Mouse (Mus musculus): ENCODE results near the gene Klhdc8b. TPM values are rescaled to one million over a fixed set of nuclear protein-coding genes. Genes with fewer than 3 reads are reported as not detected.

Gene Klhdc8b
- polyA plus RNA-seq, 1 experiment from 2014 or later, result 65.5 TPM

GRCm38 (mm10) chr9:108479721-108480351 lies 18.5 kb upstream of the Klhdc8b start, which contains the start of gene Lamb2:
Lamb2 (plus strand) TSS chr9:108479736.
- Histone ChIP-seq H3K4me2 (peak within 1 kb of the TSS; percentile 83), H3K4me1 (peaks cover 21% of the 10 kb centered on the region), H3K36me3 (peaks cover 28% of the 10 kb centered on the region; the same call in 1 of the 2 replicates), H3K27me3 (replicated peaks) (no peaks in the 10 kb centered on the region), H3K9ac (peak within 1 kb of the TSS; percentile 53), H3K4me3 (replicated peaks) (peak within 1 kb of the TSS; percentile 61), H3K27ac (peak within 1 kb of the TSS; percentile 92), H3K9me3 (no peaks in the 10 kb centered on the region)
- WGBS, result 6% methylated on average over 10 of the region's 10 CpGs
- ATAC-seq (ENCODE audit: insufficient read depth, low FRiP score, low read depth), result peak; percentile 45

GRCm38 (mm10) chr9:108479241-108479640 lies 17.9 kb upstream of the Klhdc8b start:
- WGBS, result 35% methylated on average over 11 of the region's 11 CpGs
- no peak overlapping the region for H3K9ac ChIP-seq
- peak overlapping the region; percentile 83 for H3K4me2 ChIP-seq
- ATAC-seq (ENCODE audit: insufficient read depth, low FRiP score, low read depth), result no peak; the same call in 1 of the 2 replicates
- H3K27ac ChIP-seq, result peak overlapping the region; percentile 92
- H3K9me3 ChIP-seq, result no peaks in the 10 kb centered on the region
- peaks cover 27% of the 10 kb centered on the region; the same call in 1 of the 2 replicates for H3K36me3 ChIP-seq
- H3K4me3 ChIP-seq (replicated peaks), result peak overlapping the region; percentile 61
- peaks cover 21% of the 10 kb centered on the region for H3K4me1 ChIP-seq
- H3K27me3 ChIP-seq (replicated peaks), result no peaks in the 10 kb centered on the region

GRCm38 (mm10) chr9:108478638-108479156 lies 17.3 kb upstream of the Klhdc8b start:
- Histone ChIP-seq H3K4me2 (peak overlapping the region; percentile 83), H3K9ac (no peak overlapping the region), H3K4me1 (peaks cover 21% of the 10 kb centered on the region), H3K27ac (peak overlapping the region; percentile 92), H3K36me3 (peaks cover 22% of the 10 kb centered on the region; the same call in 1 of the 2 replicates), H3K4me3 (replicated peaks) (peak overlapping the region; percentile 54), H3K27me3 (replicated peaks) (no peaks in the 10 kb centered on the region), H3K9me3 (no peaks in the 10 kb centered on the region)
- WGBS, result under 1% methylated on average over 20 of the region's 20 CpGs
- peak; percentile 79 for ATAC-seq (ENCODE audit: insufficient read depth, low FRiP score, low read depth)

- WGBS, result 71% methylated on average over 1 of the region's 1 CpGs
- Histone ChIP-seq H3K36me3 (no peaks in the 10 kb centered on the region), H3K4me1 (peaks cover 7% of the 10 kb centered on the region; the same call in 1 of the 2 replicates), H3K9ac (no peak overlapping the region), H3K9me3 (no peaks in the 10 kb centered on the region), H3K27me3 (replicated peaks) (no peaks in the 10 kb centered on the region), H3K27ac (no peak overlapping the region), H3K4me3 (replicated peaks) (no peak overlapping the region), H3K4me2 (no peak overlapping the region)
- ATAC-seq (ENCODE audit: insufficient read depth, low FRiP score, low read depth), result no peak
Observed at GRCm38 (mm10) chr9:108474528-108474927, 13.1 kb upstream of the Klhdc8b start.

- H3K27me3 ChIP-seq (replicated peaks), result no peaks in the 10 kb centered on the region
- peaks cover 16% of the 10 kb centered on the region for H3K36me3 ChIP-seq
- no peak for ATAC-seq (ENCODE audit: insufficient read depth, low FRiP score, low read depth)
- H3K4me2 ChIP-seq, result no peak overlapping the region
- whole genome bisulfite sequencing, result 51% methylated on average over 4 of the region's 4 CpGs
- no peaks in the 10 kb centered on the region for H3K9me3 ChIP-seq
- H3K27ac ChIP-seq, result no peak overlapping the region
- H3K4me1 ChIP-seq, result no peaks in the 10 kb centered on the region
- H3K9ac ChIP-seq, result no peak overlapping the region
- no peak overlapping the region for H3K4me3 ChIP-seq (replicated peaks)
Observed at GRCm38 (mm10) chr9:108469845-108470244, 8.5 kb upstream of the Klhdc8b start.

- Histone ChIP-seq H3K36me3 (peaks cover 20% of the 10 kb centered on the region), H3K27ac (no peak overlapping the region), H3K4me1 (no peaks in the 10 kb centered on the region), H3K27me3 (replicated peaks) (no peaks in the 10 kb centered on the region), H3K9me3 (no peaks in the 10 kb centered on the region), H3K4me2 (no peak overlapping the region), H3K4me3 (replicated peaks) (no peak overlapping the region), H3K9ac (no peak overlapping the region)
- WGBS, result 63% methylated on average over 5 of the region's 5 CpGs
- ATAC-seq (ENCODE audit: insufficient read depth, low FRiP score, low read depth), result no peak
Observed at GRCm38 (mm10) chr9:108469430-108469829, 8.0 kb upstream of the Klhdc8b start.

- WGBS, result 88% methylated on average over 2 of the region's 2 CpGs
- no peaks in the 10 kb centered on the region for H3K27me3 ChIP-seq (replicated peaks)
- ATAC-seq (ENCODE audit: insufficient read depth, low FRiP score, low read depth), result no peak
- H3K4me2 ChIP-seq, result no peak overlapping the region
- peaks cover 33% of the 10 kb centered on the region for H3K36me3 ChIP-seq
- H3K27ac ChIP-seq, result no peak overlapping the region
- peaks cover 24% of the 10 kb centered on the region for H3K4me1 ChIP-seq
- H3K9ac ChIP-seq, result no peak overlapping the region
- no peak overlapping the region for H3K4me3 ChIP-seq (replicated peaks)
- H3K9me3 ChIP-seq, result no peaks in the 10 kb centered on the region
Observed at GRCm38 (mm10) chr9:108466219-108466618, 4.8 kb upstream of the Klhdc8b start.

GRCm38 (mm10) chr9:108463713-108464112 lies 2.3 kb upstream of the Klhdc8b start:
- Histone ChIP-seq H3K9me3 (no peaks in the 10 kb centered on the region), H3K4me2 (no peak overlapping the region), H3K9ac (no peak overlapping the region), H3K36me3 (peaks cover 33% of the 10 kb centered on the region), H3K4me3 (replicated peaks) (no peak overlapping the region), H3K4me1 (peaks cover 25% of the 10 kb centered on the region), H3K27me3 (replicated peaks) (no peaks in the 10 kb centered on the region), H3K27ac (no peak overlapping the region)
- 94% methylated on average over 9 of the region's 9 CpGs for WGBS
- no peak for ATAC-seq (ENCODE audit: insufficient read depth, low FRiP score, low read depth)

GRCm38 (mm10) chr9:108462192-108462591 lies 811 bp upstream of the Klhdc8b start:
- Histone ChIP-seq H3K4me2 (peak overlapping the region; percentile 83), H3K27me3 (replicated peaks) (no peaks in the 10 kb centered on the region), H3K27ac (peak overlapping the region; percentile 97), H3K36me3 (peaks cover 33% of the 10 kb centered on the region), H3K9me3 (no peaks in the 10 kb centered on the region), H3K4me1 (peaks cover 25% of the 10 kb centered on the region), H3K4me3 (replicated peaks) (peak overlapping the region; percentile 89), H3K9ac (no peak overlapping the region)
- 38% methylated on average over 10 of the region's 10 CpGs for WGBS
- ATAC-seq (ENCODE audit: insufficient read depth, low FRiP score, low read depth), result peak; percentile 55

GRCm38 (mm10) chr9:108461675-108462074 lies 294 bp upstream of the Klhdc8b start:
- H3K36me3 ChIP-seq, result peaks cover 33% of the 10 kb centered on the region
- H3K9ac ChIP-seq, result no peak overlapping the region
- H3K9me3 ChIP-seq, result no peaks in the 10 kb centered on the region
- H3K4me3 ChIP-seq (replicated peaks), result peak overlapping the region; percentile 89
- H3K4me1 ChIP-seq, result peaks cover 25% of the 10 kb centered on the region
- H3K27me3 ChIP-seq (replicated peaks), result no peaks in the 10 kb centered on the region
- no peak for ATAC-seq (ENCODE audit: insufficient read depth, low FRiP score, low read depth)
- 73% methylated on average over 5 of the region's 5 CpGs for WGBS
- peak overlapping the region; percentile 97 for H3K27ac ChIP-seq
- H3K4me2 ChIP-seq, result peak overlapping the region; percentile 83

- Histone ChIP-seq H3K4me3 (replicated peaks) (peak within 1 kb of the TSS; percentile 89), H3K9ac (peak within 1 kb of the TSS; percentile 83), H3K27me3 (replicated peaks) (no peaks in the 10 kb centered on the region), H3K36me3 (peaks cover 24% of the 10 kb centered on the region), H3K4me2 (peak within 1 kb of the TSS; percentile 83), H3K4me1 (peaks cover 25% of the 10 kb centered on the region), H3K27ac (peak within 1 kb of the TSS; percentile 97), H3K9me3 (no peaks in the 10 kb centered on the region)
- WGBS, result under 1% methylated on average over 51 of the region's 52 CpGs
- peak; percentile 78 for ATAC-seq (ENCODE audit: insufficient read depth, low FRiP score, low read depth)
Observed at GRCm38 (mm10) chr9:108460319-108461178, 832 bp downstream of the Klhdc8b start, which contains the start of gene Ccdc71. Ccdc71 (plus strand) TSS chr9:108460527.

- Histone ChIP-seq H3K4me3 (replicated peaks) (peak overlapping the region; percentile 89), H3K27me3 (replicated peaks) (no peaks in the 10 kb centered on the region), H3K4me1 (peaks cover 25% of the 10 kb centered on the region), H3K27ac (peak overlapping the region; percentile 97), H3K36me3 (peaks cover 18% of the 10 kb centered on the region), H3K4me2 (peak overlapping the region; percentile 83), H3K9me3 (no peaks in the 10 kb centered on the region), H3K9ac (no peak overlapping the region)
- ATAC-seq (ENCODE audit: insufficient read depth, low FRiP score, low read depth), result no peak
- WGBS, result 90% methylated on average over 1 of the region's 1 CpGs
Observed at GRCm38 (mm10) chr9:108459939-108460318, 1.5 kb downstream of the Klhdc8b start.
